ENCODE assay signal across 8 mouse cellular contexts in the genomic region with DNA sequence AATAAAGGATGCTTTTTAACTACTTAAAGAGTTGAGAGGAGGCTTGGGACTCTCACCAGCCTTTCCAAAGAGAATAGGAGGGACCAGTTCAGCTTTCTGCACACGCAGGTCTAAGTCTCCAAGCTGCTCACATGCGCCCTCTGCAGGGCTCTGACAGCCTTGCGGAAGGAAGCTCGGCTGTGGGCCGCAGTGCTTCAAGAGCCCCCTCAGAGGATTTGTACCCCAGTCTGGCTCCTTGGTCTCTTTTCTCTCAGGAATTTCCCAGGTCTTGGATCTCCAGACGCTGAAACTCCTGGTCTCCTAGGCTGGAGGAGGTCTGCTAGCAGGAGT.
A peak's percentile ranks its signal among the peaks of the same experiment; 100 is the strongest.
DNase-seq lines count a peak whose midpoint lies in the region; ATAC-seq lines count a peak whose summit lies in the region.

No protein-coding gene starts in this region.

- 4% methylated on average over 6 of the region's 6 CpGs for WGBS in liver, embryonic 11.5 days
- WGBS in neural tube, embryonic 14.5 days: 6% methylated on average over 6 of the region's 6 CpGs

- H3K4me1 ChIP-seq in liver, embryonic 11.5 days (replicated peaks; ENCODE audit: control insufficient read depth, insufficient read depth, low read length): no peaks in the 10 kb centered on the region
- H3K4me1 ChIP-seq in neural tube, embryonic 14.5 days (ENCODE audit: control insufficient read depth, insufficient read depth, low read length): no peaks in the 10 kb centered on the region

- peak; percentile 88 for ATAC-seq in common myeloid progenitor, adult 5-6 weeks (replicated peaks; ENCODE audit: low read depth, poor library complexity, severe bottlenecking)
- peak; percentile 87 for ATAC-seq in granulocyte monocyte progenitor cell, adult 5-6 weeks (replicated peaks; ENCODE audit: poor library complexity, severe bottlenecking)
- ATAC-seq in liver, embryonic 11.5 days (replicated peaks; ENCODE audit: low FRiP score): no peak
- peak; percentile 70; the same call in 1 of the 2 replicates for ATAC-seq in neural tube, embryonic 14.5 days (ENCODE audit: low read depth)

- no peaks in the 10 kb centered on the region; the same call in 1 of the 2 replicates for H3K27me3 ChIP-seq in liver, embryonic 11.5 days (replicated peaks; ENCODE audit: control insufficient read depth, insufficient read depth, low read length)
- no peaks in the 10 kb centered on the region for H3K27me3 ChIP-seq in neural tube, embryonic 14.5 days (ENCODE audit: control insufficient read depth, insufficient read depth, low read length)

- no peaks in the 10 kb centered on the region for H3K9me3 ChIP-seq in liver, embryonic 11.5 days (ENCODE audit: control insufficient read depth, low read length)
- H3K9me3 ChIP-seq in neural tube, embryonic 14.5 days (ENCODE audit: control insufficient read depth, low read length): no peaks in the 10 kb centered on the region

- H3K4me3 ChIP-seq in liver, embryonic 11.5 days (ENCODE audit: low read depth, low read length): no peak overlapping the region
- H3K4me3 ChIP-seq in neural tube, embryonic 14.5 days (ENCODE audit: low read depth, low read length): no peak overlapping the region

- no peak overlapping the region for H3K4me2 ChIP-seq in liver, embryonic 11.5 days
- no peak overlapping the region for H3K4me2 ChIP-seq in neural tube, embryonic 14.5 days (ENCODE audit: low read depth, low read length)

- peak; percentile 69 for DNase-seq in 416B (ENCODE audit: low read depth)
- peak; percentile 84 for DNase-seq in ZHBTc4 (ENCODE audit: low read depth, low spot score)
- peak; percentile 60 for DNase-seq in kidney, adult 9 months
- DNase-seq in liver, embryonic 11.5 days (ENCODE audit: low spot score): peak; percentile 62
- DNase-seq in testis, postnatal 10 days (ENCODE audit: low spot score): peak; percentile 87

- no peak overlapping the region for H3K27ac ChIP-seq in liver, embryonic 11.5 days (ENCODE audit: low read depth, low read length)
- no peak overlapping the region for H3K27ac ChIP-seq in neural tube, embryonic 14.5 days (ENCODE audit: low read depth, low read length)

- no peaks in the 10 kb centered on the region for H3K36me3 ChIP-seq in liver, embryonic 11.5 days (ENCODE audit: control insufficient read depth, insufficient read depth, low read length)
- no peaks in the 10 kb centered on the region for H3K36me3 ChIP-seq in neural tube, embryonic 14.5 days (ENCODE audit: control insufficient read depth, insufficient read depth, low read length)

- H3K9ac ChIP-seq in liver, embryonic 11.5 days (ENCODE audit: low read depth, low read length): no peak overlapping the region
- H3K9ac ChIP-seq in neural tube, embryonic 14.5 days (replicated peaks; ENCODE audit: low read depth, low read length): no peak overlapping the region
